Mouse (Mus musculus) MEL (cell line): Measurements from ENCODE around the gene Rnf212b. TPM values are rescaled to one million over a fixed set of nuclear protein-coding genes. Genes with fewer than 3 reads are reported as not detected.

Experiments used
- DNase-seq: peaks from one replicate; pipeline ENCODE4 v3.0.0; 2011; ENCODE audit warnings: low read depth, low spot score
- H3K27ac ChIP-seq: 2 replicates; pipeline ENCODE4 v1.5.1; 2012; ENCODE audit warnings: low read depth, mild to moderate bottlenecking, control low read depth, low read length, moderate library complexity; ENCODE audit not compliant: control insufficient read depth
- H3K27me3 ChIP-seq, 2 experiments: fragments of 150-350 bp in 1 of 2; sonication (generic) in 1 of 2; 2 replicates each; pipeline ENCODE4 v1.6.1; 2012; ENCODE audit warnings: low read length in 2 of 2, mild to moderate bottlenecking in 2 of 2, improper control_type of control experiment in 1 of 2, moderate library complexity in 1 of 2; ENCODE audit not compliant: insufficient read depth in 2 of 2, control insufficient read depth in 1 of 2
- H3K36me3 ChIP-seq, 2 experiments: 2 replicates each; pipeline ENCODE4 v1.6.1; 2012 to 2014; ENCODE audit warnings: low read length in 2 of 2, improper control_type of control experiment in 1 of 2, inconsistent platforms in 1 of 2, mild to moderate bottlenecking in 1 of 2; ENCODE audit not compliant: insufficient read depth in 2 of 2, control insufficient read depth in 1 of 2
- H3K4me1 ChIP-seq, 2 experiments: fragments of 150-350 bp in 1 of 2; sonication (generic) in 1 of 2; 2 replicates each; pipeline ENCODE4 v1.6.1; 2012; ENCODE audit warnings: low read length in 2 of 2, improper control_type of control experiment in 1 of 2, mild to moderate bottlenecking in 1 of 2; ENCODE audit not compliant: insufficient read depth in 2 of 2, control insufficient read depth in 1 of 2
- H3K4me3 ChIP-seq, 2 experiments: fragments of 150-350 bp in 1 of 2; sonication (generic) in 1 of 2; 2 replicates each; pipeline ENCODE4 v1.5.1; 2012; ENCODE audit warnings: low read depth in 2 of 2, low read length in 2 of 2, mild to moderate bottlenecking in 2 of 2, moderate library complexity in 2 of 2, control low read depth in 1 of 2, improper control_type of control experiment in 1 of 2; ENCODE audit not compliant: control insufficient read depth in 1 of 2, insufficient read depth in 1 of 2
- H3K79me2 ChIP-seq: 2 replicates; pipeline ENCODE4 v1.6.1; 2012; ENCODE audit warnings: mild to moderate bottlenecking, low read length, moderate library complexity; ENCODE audit not compliant: control insufficient read depth, poor library complexity, insufficient read depth
- H3K9ac ChIP-seq: 2 replicates; pipeline ENCODE4 v1.6.1; 2012; ENCODE audit warnings: low read depth, mild to moderate bottlenecking, control low read depth, low read length, moderate library complexity; ENCODE audit not compliant: control insufficient read depth, poor library complexity, severe bottlenecking
- H3K9me3 ChIP-seq: fragments of 150-350 bp; sonication (generic); replicated peaks from 2 replicates; pipeline ENCODE4 v1.6.1; 2012; ENCODE audit warnings: mild to moderate bottlenecking, low read length, improper control_type of control experiment, moderate library complexity; ENCODE audit not compliant: insufficient read depth
- BHLHE40 ChIP-seq: IDR thresholded peaks from 2 replicates; pipeline ENCODE4 v1.6.1; 2012; ENCODE audit warnings: low read depth, mild to moderate bottlenecking, inconsistent platforms, low read length, improper control_type of control experiment, borderline replicate concordance
- CHD1 ChIP-seq: IDR thresholded peaks from 2 replicates; pipeline ENCODE4 v1.6.1; 2012; ENCODE audit warnings: low read depth, mild to moderate bottlenecking, inconsistent platforms, low read length, improper control_type of control experiment
- CHD2 ChIP-seq: IDR thresholded peaks from 2 replicates; pipeline ENCODE4 v1.6.1; 2011; ENCODE audit warnings: low read length, improper control_type of control experiment
- CTCF ChIP-seq, 3 experiments: IDR thresholded peaks in 2 of 3; conservative IDR thresholded peaks in 1 of 3; 2 replicates each; pipeline ENCODE4 v1.5.1; 2011 to 2012; ENCODE audit warnings: low read length in 3 of 3, low read depth in 2 of 3, mild to moderate bottlenecking in 2 of 3, improper control_type of control experiment in 1 of 3, inconsistent platforms in 1 of 3, mixed read lengths in 1 of 3, moderate library complexity in 1 of 3; ENCODE audit not compliant: control insufficient read depth in 1 of 3, insufficient read depth in 1 of 3, poor library complexity in 1 of 3, severe bottlenecking in 1 of 3
- E2F4 ChIP-seq: IDR thresholded peaks from 2 replicates; pipeline ENCODE4 v1.6.1; 2011; ENCODE audit warnings: low read depth, low read length, improper control_type of control experiment, borderline replicate concordance
- ELF1 ChIP-seq: IDR thresholded peaks from 2 replicates; pipeline ENCODE4 v1.6.1; 2014; ENCODE audit warnings: low read depth, mild to moderate bottlenecking, inconsistent platforms, low read length, improper control_type of control experiment, moderate library complexity
- EP300 ChIP-seq, 2 experiments: IDR thresholded peaks; 2 replicates each; pipeline ENCODE4 v1.6.1; 2011; ENCODE audit warnings: improper control_type of control experiment in 2 of 2, low read length in 2 of 2, low read depth in 1 of 2, mild to moderate bottlenecking in 1 of 2
- GATA1 ChIP-seq: IDR thresholded peaks from 2 replicates; pipeline ENCODE4 v1.6.1; 2011; ENCODE audit warnings: low read depth, low read length, improper control_type of control experiment
- HCFC1 ChIP-seq: IDR thresholded peaks from 2 replicates; pipeline ENCODE4 v1.6.1; 2012; ENCODE audit warnings: low read depth, mild to moderate bottlenecking, inconsistent platforms, low read length, improper control_type of control experiment, moderate library complexity
- MAX ChIP-seq: IDR thresholded peaks from 2 replicates; pipeline ENCODE4 v1.6.1; 2011; ENCODE audit warnings: low read length, improper control_type of control experiment
- NELFE ChIP-seq: IDR thresholded peaks from 2 replicates; pipeline ENCODE4 v1.6.1; 2011; ENCODE audit warnings: low read depth, low read length, improper control_type of control experiment
- POLR2AphosphoS2 ChIP-seq: IDR thresholded peaks from 2 replicates; pipeline ENCODE4 v1.6.1; 2011; ENCODE audit warnings: low read length, improper control_type of control experiment
- RAD21 ChIP-seq: IDR thresholded peaks from 2 replicates; pipeline ENCODE4 v1.6.1; 2011; ENCODE audit warnings: mild to moderate bottlenecking, low read depth, low read length, improper control_type of control experiment
- SIN3A ChIP-seq: IDR thresholded peaks from 2 replicates; pipeline ENCODE4 v1.6.1; 2012; ENCODE audit warnings: low read length, improper control_type of control experiment, inconsistent platforms
- TAL1 ChIP-seq: IDR thresholded peaks from 2 replicates; pipeline ENCODE4 v1.6.1; 2012; ENCODE audit warnings: mild to moderate bottlenecking, inconsistent platforms, low read length, moderate library complexity, mixed read lengths
- TBP ChIP-seq: IDR thresholded peaks from 2 replicates; pipeline ENCODE4 v1.8.0; 2011; ENCODE audit warnings: low read depth, low read length, improper control_type of control experiment
- TCF12 ChIP-seq: IDR thresholded peaks from 2 replicates; pipeline ENCODE4 v1.6.1; 2014; ENCODE audit warnings: low read depth, mild to moderate bottlenecking, inconsistent platforms, low read length, improper control_type of control experiment, moderate library complexity
- USF2 ChIP-seq, 2 experiments: IDR thresholded peaks; 2 replicates each; pipeline ENCODE4 v1.6.1; 2011 to 2012; ENCODE audit warnings: improper control_type of control experiment in 2 of 2, low read length in 2 of 2, borderline replicate concordance in 1 of 2, inconsistent platforms in 1 of 2, low read depth in 1 of 2, mild to moderate bottlenecking in 1 of 2; ENCODE audit not compliant: insufficient read depth in 1 of 2
- ZMIZ1 ChIP-seq: IDR thresholded peaks from 2 replicates; pipeline ENCODE4 v1.6.1; 2012; ENCODE audit warnings: low read depth, mild to moderate bottlenecking, inconsistent platforms, low read length, improper control_type of control experiment, moderate library complexity
- polyA plus RNA-seq, 2 experiments: library from polyadenylated mRNA; stranded (reverse) in 1 of 2; unstranded in 1 of 2; fragments of >175 nt in 1 of 2; fragments of >200 nt in 1 of 2; gene quantifications; 2 replicates each; pipeline versions ENCODE4 v1.2.1 to v1.2.4; 2012; ENCODE audit warnings: low replicate concordance in 2 of 2, low read depth in 1 of 2; ENCODE audit not compliant: insufficient read length in 2 of 2, insufficient read depth in 1 of 2, missing spikeins in 1 of 2
- total RNA-seq: library from RNA; depleted of rRNA; stranded (reverse); fragments of 300-350 nt; gene quantifications from 2 replicates; pipeline ENCODE4 v1.2.3, GENCODE M21; 2012

Gene Rnf212b
- total and polyA plus RNA-seq, 3 experiments: not detected

DNA sequence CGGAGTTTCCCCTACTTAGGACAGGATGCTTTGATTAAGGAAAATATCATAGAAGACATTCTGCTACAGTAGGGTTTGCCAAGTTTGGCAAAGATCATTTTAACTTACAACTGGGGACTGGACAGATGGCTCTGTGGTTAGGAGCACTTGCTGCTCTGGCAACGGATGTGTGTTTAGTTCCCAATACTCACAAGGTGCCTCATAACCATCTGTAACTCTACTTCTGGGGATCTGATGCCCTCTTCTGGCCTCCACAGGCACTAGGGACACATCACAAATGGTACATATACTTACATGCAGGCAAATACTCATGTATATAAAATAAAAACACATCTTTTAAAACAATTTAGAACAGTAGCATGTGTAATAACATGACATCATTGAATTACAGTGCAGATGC is 3.9 kb downstream of the Rnf212b start (continued):
- TF ChIP-seq BHLHE40 (0 out of 2 replicates have a peak, but pooled peaks have one; percentile 18), SIN3A (peak; percentile 64), TCF12 (0 out of 2 replicates have a peak, but pooled peaks have one; percentile 27), HCFC1 (no peak), EP300 (IDR thresholded peaks at IDR 0.05; ENCODE audit: low read depth in 1 of 2, low read length in 2 of 2) (no peak), CHD1 (no peak), GATA1 (no peak), MAX (no peak), ZMIZ1 (no peak), TAL1 (no peak), E2F4 (no peak), POLR2AphosphoS2 (no peak), NELFE (no peak), RAD21 (peak; percentile 95), TBP (no peak), ELF1 (0 out of 2 replicates have a peak, but pooled peaks have one; percentile 22), USF2 (IDR thresholded peaks at IDR 0.05; ENCODE audit: borderline replicate concordance in 1 of 2, insufficient read depth in 1 of 2, low read depth in 1 of 2, low read length in 2 of 2) (no peak)

DNA sequence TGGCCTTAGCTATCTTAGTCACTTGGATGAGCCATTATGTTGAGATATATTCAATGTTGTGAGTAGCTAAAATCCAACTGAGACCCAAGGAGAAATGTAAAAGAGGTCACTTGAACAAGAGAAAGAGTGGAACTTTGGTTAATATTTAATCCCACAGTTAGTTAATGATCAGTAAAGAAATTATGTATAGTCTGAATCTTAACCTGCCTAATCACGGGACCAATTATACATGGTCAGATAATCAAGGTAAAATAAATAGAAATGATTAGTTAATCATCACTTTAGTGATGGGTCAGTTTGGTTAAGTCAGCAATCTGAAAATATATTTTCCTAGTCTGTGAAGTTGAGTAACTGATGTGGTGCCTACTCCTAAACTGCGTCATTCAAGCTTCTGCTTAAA is 8.4 kb downstream of the Rnf212b start:
- H3K4me1 ChIP-seq: peaks cover 0 to 3% of the 10 kb centered on the region in 2 experiments; a peak in 1 of 4 replicates
- H3K9ac ChIP-seq: no peak overlapping the region
- H3K9me3 ChIP-seq: no peaks in the 10 kb centered on the region
- no peaks in the 10 kb centered on the region for H3K79me2 ChIP-seq
- no peak for TF ChIP-seq GATA1
- TF ChIP-seq, all 39 proteins: peak for 0
- no peak overlapping the region for H3K27ac ChIP-seq
- no peak overlapping the region for H3K4me3 ChIP-seq
- peaks cover 1 to 4% of the 10 kb centered on the region in 2 experiments; a peak in 2 of 4 replicates for H3K27me3 ChIP-seq
- no peak for DNase-seq
- peaks cover 0 to 7% of the 10 kb centered on the region in 2 experiments; a peak in 2 of 4 replicates for H3K36me3 ChIP-seq

DNA sequence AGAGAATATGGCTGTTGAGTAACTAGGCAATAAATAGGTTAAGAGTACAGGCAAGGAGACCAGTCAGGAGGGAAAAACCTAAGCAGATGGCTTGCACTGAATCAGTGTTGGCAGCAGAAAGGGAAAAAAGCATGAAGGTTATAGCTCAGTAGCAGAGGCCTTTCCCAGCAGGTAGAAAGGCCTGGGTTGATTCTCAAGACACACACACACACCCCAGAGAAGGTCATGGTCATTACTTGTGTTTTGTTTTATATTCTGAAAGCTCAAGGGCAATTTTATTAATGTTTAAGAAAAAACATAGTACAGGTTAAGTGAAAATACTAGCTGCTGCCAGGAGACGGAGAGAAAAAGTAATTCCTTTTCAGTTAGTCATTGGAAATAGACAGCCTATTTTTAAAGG is 9.8 kb downstream of the Rnf212b start:
- no peaks in the 10 kb centered on the region for H3K9me3 ChIP-seq
- no peaks in the 10 kb centered on the region for H3K79me2 ChIP-seq
- peaks cover 3 to 10% of the 10 kb centered on the region in 2 experiments; a peak in 3 of 4 replicates for H3K27me3 ChIP-seq
- TF ChIP-seq CTCF (IDR thresholded peaks at IDR 0.05 in 2 of 3, conservative IDR thresholded peaks at IDR 0.05 in 1 of 3; ENCODE audit: control insufficient read depth in 1 of 3, insufficient read depth in 1 of 3, low read depth in 2 of 3, low read length in 3 of 3, poor library complexity in 1 of 3, severe bottlenecking in 1 of 3) (no peak), CHD2 (no peak)
- no peak overlapping the region for H3K4me3 ChIP-seq
- H3K36me3 ChIP-seq: peaks cover 0 to 5% of the 10 kb centered on the region in 2 experiments; a peak in 2 of 4 replicates
- no peak for DNase-seq
- no peak overlapping the region for H3K9ac ChIP-seq
- no peak overlapping the region for H3K27ac ChIP-seq
- peaks cover 0 to 3% of the 10 kb centered on the region in 2 experiments; a peak in 1 of 4 replicates for H3K4me1 ChIP-seq
